Mouse (Mus musculus) midbrain, embryonic 13.5 days (tissue): ENCODE results near the gene Spef2. TPM values are rescaled to one million over a fixed set of nuclear protein-coding genes. Genes with fewer than 3 reads are reported as not detected.
"Not testable (repeated sequence)": the region's sequence is repeated elsewhere in the genome, so short reads cannot be mapped to it uniquely, and the experiment has no call there.

Source experiments
- ATAC-seq: fragments of 200-750 bp; cut with Nextera tagmentation; 2 replicates; pipeline ENCODE4 v1.8.0; 2017; ENCODE audit warnings: mild to moderate bottlenecking, moderate TSS enrichment, moderate library complexity
- H3K27ac ChIP-seq: fragments of 300-500 bp; sonication (generic); 2 replicates; pipeline ENCODE4 v1.5.1; 2015; ENCODE audit warnings: inconsistent platforms, mild to moderate bottlenecking, moderate library complexity
- H3K27me3 ChIP-seq: fragments of 300-500 bp; sonication (generic); 2 replicates; pipeline ENCODE4 v1.6.1; 2015; ENCODE audit warnings: mild to moderate bottlenecking, inconsistent platforms
- H3K36me3 ChIP-seq: fragments of 300-500 bp; sonication (generic); 2 replicates; pipeline ENCODE4 v1.6.1; 2015; ENCODE audit warnings: mild to moderate bottlenecking, inconsistent platforms
- H3K4me1 ChIP-seq: fragments of 300-500 bp; sonication (generic); replicated peaks from 2 replicates; pipeline ENCODE4 v1.6.1; 2015; ENCODE audit warnings: inconsistent platforms
- H3K4me2 ChIP-seq: fragments of 300-500 bp; sonication (generic); replicated peaks from 2 replicates; pipeline ENCODE4 v1.6.1; 2015; ENCODE audit warnings: moderate library complexity, mild to moderate bottlenecking, inconsistent platforms
- H3K4me3 ChIP-seq: fragments of 300-500 bp; sonication (generic); replicated peaks from 2 replicates; pipeline ENCODE4 v1.5.1; 2015; ENCODE audit warnings: mild to moderate bottlenecking, inconsistent platforms
- H3K9ac ChIP-seq: fragments of 300-500 bp; sonication (generic); replicated peaks from 2 replicates; pipeline ENCODE4 v1.6.1; 2015; ENCODE audit warnings: mild to moderate bottlenecking, inconsistent platforms
- H3K9me3 ChIP-seq: fragments of 300-500 bp; sonication (generic); 2 replicates; pipeline ENCODE4 v1.6.1; 2016; ENCODE audit warnings: mild to moderate bottlenecking, inconsistent platforms
- WGBS: fragments of 180-500 bp; shearing (Covaris S2); methylation state at CpG from one replicate; pipeline ENCODE4 v1.1.7; 2015; 5-methylcytosine and 5-hydroxymethylcytosine counted together
- polyA plus RNA-seq: library from polyadenylated mRNA; unstranded; fragments of >200 nt; fragmentation: Nextera tagmentation; extraction: Ambion mirVana; gene quantifications from 2 replicates; pipeline ENCODE4 v1.2.1, GENCODE M21; 2015

Spef2 gene
- polyA plus RNA-seq, 1 experiment from 2014 or later = 1.0 TPM

GRCm38 (mm10) chr15:9713707-9714106, 35.0 kb downstream of the Spef2 start:
- 85% methylated on average over 3 of the region's 3 CpGs for WGBS
- Histone ChIP-seq H3K4me3 (no peak overlapping the region), H3K27ac (no peak overlapping the region)

DNA sequence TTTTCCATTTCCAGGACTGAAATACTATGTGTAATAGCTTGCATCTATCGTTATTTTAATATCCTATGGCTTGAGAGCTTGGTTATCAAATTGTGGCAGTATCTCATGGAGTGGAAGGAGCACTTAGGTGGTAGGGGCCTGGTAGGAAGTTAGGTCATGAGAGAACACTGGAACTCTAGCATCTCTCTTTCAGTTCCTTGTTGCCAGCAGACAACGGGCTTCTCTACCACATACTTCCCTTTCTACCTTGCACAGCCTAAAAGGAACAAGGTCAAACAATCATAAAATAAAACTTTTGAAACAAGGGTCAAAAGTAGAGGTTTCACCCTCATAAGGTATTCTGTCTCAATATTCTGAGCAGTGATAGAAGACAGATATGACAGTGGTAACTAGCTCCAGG, 38.3 kb downstream of the Spef2 start:
- Histone ChIP-seq H3K4me1 (no peaks in the 10 kb centered on the region), H3K36me3 (no peaks in the 10 kb centered on the region), H3K4me2 (no peak overlapping the region), H3K9ac (no peak overlapping the region), H3K27me3 (no peaks in the 10 kb centered on the region), H3K27ac (no peak overlapping the region), H3K9me3 (no peaks in the 10 kb centered on the region), H3K4me3 (no peak overlapping the region)
- 89% methylated on average over 2 of the region's 2 CpGs for WGBS
- no peak for ATAC-seq

More at GRCm38 (mm10) chr15:9713707-9714106, 35.0 kb downstream of the Spef2 start:
- Histone ChIP-seq H3K36me3 (no peaks in the 10 kb centered on the region), H3K9me3 (no peaks in the 10 kb centered on the region), H3K27me3 (no peaks in the 10 kb centered on the region), H3K4me1 (no peaks in the 10 kb centered on the region), H3K4me2 (no peak overlapping the region), H3K9ac (no peak overlapping the region)
- no peak for ATAC-seq

DNA sequence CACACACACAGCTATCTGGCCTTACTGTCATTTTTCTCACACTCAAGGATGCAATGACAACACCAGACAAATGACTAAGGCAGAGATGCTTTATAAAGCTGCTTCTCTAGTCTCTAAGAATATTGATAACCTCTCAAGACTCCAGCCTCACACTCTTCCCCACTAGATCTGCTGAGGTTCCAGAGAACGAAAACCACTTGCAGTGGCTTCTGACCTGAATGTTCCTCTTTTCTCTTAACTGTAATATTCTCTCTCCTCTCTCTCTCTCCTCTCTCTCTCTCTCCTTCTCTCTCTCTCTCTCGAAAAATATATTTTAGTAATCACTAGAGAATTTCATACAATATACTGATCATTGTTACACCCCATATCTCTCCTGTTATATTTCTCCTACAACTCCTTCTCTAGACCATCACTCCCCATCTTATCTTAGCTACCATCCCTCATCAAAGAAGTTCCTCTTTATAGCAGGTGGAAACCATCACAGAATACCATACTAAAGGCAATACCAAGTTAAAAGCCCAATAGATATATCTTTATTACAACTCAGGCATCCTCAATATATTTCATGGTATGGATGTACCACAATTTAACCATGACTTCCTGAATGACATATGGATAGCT, 42.7 kb downstream of the Spef2 start:
- Histone ChIP-seq H3K9me3 (no peaks in the 10 kb centered on the region), H3K4me1 (no peaks in the 10 kb centered on the region), H3K9ac (no peak overlapping the region), H3K4me2 (no peak overlapping the region), H3K27ac (no peak overlapping the region), H3K27me3 (no peaks in the 10 kb centered on the region), H3K4me3 (no peak overlapping the region), H3K36me3 (no peaks in the 10 kb centered on the region)
- ATAC-seq = no peak
- whole genome bisulfite sequencing = 82% methylated on average over 2 of the region's 2 CpGs

DNA sequence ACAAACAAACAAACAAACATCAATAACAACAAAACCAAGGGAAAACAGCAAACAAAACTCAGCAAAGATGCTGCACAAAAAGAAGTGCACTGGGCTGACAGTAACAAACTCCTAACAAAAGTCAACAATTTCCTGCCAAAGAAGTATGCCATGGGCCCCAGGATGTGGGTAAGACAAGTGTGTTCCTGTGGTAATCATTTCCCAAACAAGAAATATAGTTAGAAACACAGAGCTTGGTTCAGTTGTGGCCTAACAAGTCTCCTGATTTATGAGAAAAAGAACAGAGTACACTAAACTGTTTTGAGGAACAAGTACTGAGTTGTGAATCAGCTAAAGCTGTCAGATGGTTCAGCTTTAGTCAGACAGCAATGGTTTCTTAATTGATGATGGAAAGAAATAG, 46.8 kb downstream of the Spef2 start:
- ATAC-seq = no peak
- Histone ChIP-seq H3K4me2 (no peak overlapping the region), H3K27ac (no peak overlapping the region)

DNA sequence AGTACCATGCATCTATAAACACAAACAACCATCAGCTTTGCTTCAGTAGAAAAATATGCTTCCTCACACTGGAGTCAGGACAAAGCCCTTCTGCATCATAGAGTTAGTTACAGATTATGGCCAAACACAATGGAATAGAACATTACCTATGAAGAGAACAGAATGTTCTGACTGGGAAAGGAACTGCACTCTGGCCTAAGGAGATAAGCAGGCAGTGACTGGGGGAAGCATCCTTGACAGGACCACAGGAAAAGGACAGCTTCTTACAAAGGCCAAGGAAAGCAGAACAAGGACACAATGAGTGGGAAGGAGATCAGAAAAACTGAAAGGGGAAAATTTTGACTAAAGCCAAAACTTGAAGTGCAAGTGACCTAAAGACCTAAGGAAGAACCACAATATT, 56.9 kb downstream of the Spef2 start:
- no peak for ATAC-seq
- Histone ChIP-seq H3K27ac (no peak overlapping the region), H3K4me1 (no peaks in the 10 kb centered on the region), H3K4me3 (no peak overlapping the region), H3K4me2 (no peak overlapping the region), H3K9ac (no peak overlapping the region), H3K36me3 (no peaks in the 10 kb centered on the region), H3K9me3 (no peaks in the 10 kb centered on the region), H3K27me3 (no peaks in the 10 kb centered on the region)

More for the DNA sequence above, 46.8 kb downstream of the Spef2 start:
- Histone ChIP-seq H3K4me1 (no peaks in the 10 kb centered on the region), H3K27me3 (no peaks in the 10 kb centered on the region), H3K4me3 (no peak overlapping the region), H3K36me3 (no peaks in the 10 kb centered on the region), H3K9me3 (no peaks in the 10 kb centered on the region), H3K9ac (no peak overlapping the region)

DNA sequence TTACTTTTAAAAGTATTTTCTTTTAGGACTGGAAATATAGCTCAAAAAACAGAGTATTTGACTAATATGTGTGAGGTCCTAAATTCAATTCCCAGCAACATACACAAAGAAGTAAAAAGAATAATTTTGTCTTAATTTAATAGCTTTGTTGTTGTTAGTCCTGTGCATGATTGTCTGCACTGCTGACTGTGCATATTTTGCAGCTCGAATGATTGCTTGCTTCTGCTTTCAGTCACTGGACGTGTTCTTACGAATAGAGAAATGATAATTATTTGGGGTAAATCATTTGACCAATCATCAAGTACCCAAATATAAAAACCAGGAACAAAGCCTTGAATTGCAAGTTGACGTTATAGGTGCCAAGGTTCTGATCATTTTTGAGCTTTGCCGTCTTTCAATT, 57.8 kb downstream of the Spef2 start:
- 91% methylated on average over 5 of the region's 5 CpGs for WGBS
- ATAC-seq = no peak
- Histone ChIP-seq H3K9me3 (no peaks in the 10 kb centered on the region), H3K27ac (no peak overlapping the region), H3K9ac (no peak overlapping the region), H3K36me3 (no peaks in the 10 kb centered on the region), H3K27me3 (no peaks in the 10 kb centered on the region), H3K4me2 (no peak overlapping the region), H3K4me1 (no peaks in the 10 kb centered on the region), H3K4me3 (no peak overlapping the region)

DNA sequence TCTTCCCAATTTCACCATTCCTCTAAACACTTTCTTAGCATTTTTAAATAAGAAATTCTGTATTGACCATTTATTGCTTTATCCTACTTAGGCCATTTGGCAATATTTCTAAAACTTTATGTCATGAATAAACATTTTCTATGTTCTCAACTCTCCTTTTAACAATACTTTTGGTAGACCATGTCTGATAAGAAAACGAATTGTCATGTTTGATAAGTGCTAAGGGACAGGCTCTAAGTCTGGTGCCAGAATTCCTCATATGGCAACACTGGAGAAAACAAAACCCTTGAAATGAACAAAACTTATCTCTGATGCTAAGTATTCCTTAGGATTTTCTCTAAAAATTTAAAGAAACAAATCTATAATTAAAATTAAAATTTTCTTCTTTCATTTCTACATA, 58.2 kb downstream of the Spef2 start:
- Histone ChIP-seq H3K9me3 (no peaks in the 10 kb centered on the region), H3K36me3 (no peaks in the 10 kb centered on the region), H3K27me3 (no peaks in the 10 kb centered on the region), H3K4me2 (no peak overlapping the region), H3K4me1 (no peaks in the 10 kb centered on the region), H3K27ac (no peak overlapping the region), H3K4me3 (no peak overlapping the region), H3K9ac (no peak overlapping the region)
- ATAC-seq = no peak
- WGBS = 73% methylated on average over 1 of the region's 1 CpGs

DNA sequence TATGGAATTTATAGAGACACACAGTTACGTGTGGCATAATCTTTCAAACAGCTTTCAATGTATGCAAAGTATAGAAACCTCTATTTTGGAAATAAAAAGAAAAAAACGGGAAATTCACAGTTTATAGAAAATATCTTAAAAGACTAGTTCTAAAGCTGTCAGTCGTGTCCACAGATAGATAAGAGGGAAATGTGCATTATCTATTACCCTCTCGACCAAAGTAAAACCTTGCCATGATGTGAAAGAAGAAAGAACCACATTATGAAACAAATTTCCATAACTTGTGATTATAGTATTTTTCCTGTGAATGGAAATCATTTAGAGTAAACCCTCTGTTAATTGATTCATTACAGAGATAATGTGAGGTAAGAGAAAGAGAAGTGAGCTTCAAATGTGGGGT, 65.2 kb downstream of the Spef2 start:
- H3K4me1 ChIP-seq = no peaks in the 10 kb centered on the region
- H3K4me3 ChIP-seq = no peak overlapping the region
- 87% methylated on average over 4 of the region's 4 CpGs for WGBS
- no peaks in the 10 kb centered on the region for H3K9me3 ChIP-seq
- H3K27me3 ChIP-seq = no peaks in the 10 kb centered on the region
- H3K4me2 ChIP-seq = no peak overlapping the region
- no peak overlapping the region for H3K27ac ChIP-seq
- H3K9ac ChIP-seq = no peak overlapping the region
- no peak for ATAC-seq
- H3K36me3 ChIP-seq = no peaks in the 10 kb centered on the region

- H3K27me3 ChIP-seq = no peaks in the 10 kb centered on the region
- ATAC-seq = no peak
- WGBS = 72% methylated on average over 9 of the region's 9 CpGs
- no peaks in the 10 kb centered on the region for H3K4me1 ChIP-seq
- no peak overlapping the region for H3K9ac ChIP-seq
- no peak overlapping the region for H3K27ac ChIP-seq
- no peaks in the 10 kb centered on the region for H3K36me3 ChIP-seq
- no peak overlapping the region for H3K4me2 ChIP-seq
- no peak overlapping the region for H3K4me3 ChIP-seq
- no peaks in the 10 kb centered on the region for H3K9me3 ChIP-seq
Observed at GRCm38 (mm10) chr15:9677343-9678036, 71.2 kb downstream of the Spef2 start.

GRCm38 (mm10) chr15:9668575-9668974, 80.1 kb downstream of the Spef2 start:
- Histone ChIP-seq H3K4me3 (no peak overlapping the region), H3K9me3 (no peaks in the 10 kb centered on the region), H3K27ac (no peak overlapping the region), H3K4me1 (no peaks in the 10 kb centered on the region), H3K27me3 (no peaks in the 10 kb centered on the region), H3K36me3 (no peaks in the 10 kb centered on the region), H3K9ac (no peak overlapping the region), H3K4me2 (no peak overlapping the region)
- WGBS = 92% methylated on average over 4 of the region's 4 CpGs
- no peak for ATAC-seq

DNA sequence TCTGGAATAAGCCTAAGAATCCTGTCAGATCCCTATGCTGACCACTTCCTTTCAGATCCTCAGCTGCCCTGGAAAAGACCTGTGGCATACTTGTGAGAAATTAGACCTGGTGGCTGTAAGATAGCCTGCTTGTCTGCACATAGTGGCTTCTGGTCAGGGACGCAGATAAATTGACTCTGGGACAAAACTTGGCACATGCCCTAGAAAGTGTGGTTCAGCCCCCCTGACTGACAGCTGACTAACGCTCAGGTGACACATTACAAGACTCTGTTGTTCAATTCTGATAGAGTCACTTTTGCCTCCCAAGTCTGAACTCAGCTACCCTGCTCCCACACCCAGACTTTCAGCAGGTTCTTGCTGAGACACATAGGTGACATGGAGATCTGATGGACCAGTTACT, 83.7 kb downstream of the Spef2 start:
- not testable (repeated sequence) for H3K27me3 ChIP-seq, ATAC-seq, H3K36me3 ChIP-seq, H3K9me3 ChIP-seq, H3K4me3 ChIP-seq, H3K4me1 ChIP-seq, H3K9ac ChIP-seq, H3K27ac ChIP-seq, H3K4me2 ChIP-seq
- 95% methylated on average over 2 of the region's 2 CpGs for WGBS

- Histone ChIP-seq H3K27me3 (no peaks in the 10 kb centered on the region), H3K9ac (no peak overlapping the region), H3K4me1 (no peaks in the 10 kb centered on the region), H3K4me2 (no peak overlapping the region), H3K9me3 (no peaks in the 10 kb centered on the region), H3K4me3 (no peak overlapping the region), H3K27ac (no peak overlapping the region), H3K36me3 (no peaks in the 10 kb centered on the region)
- no peak for ATAC-seq
- 88% methylated on average over 1 of the region's 1 CpGs for WGBS
Observed at GRCm38 (mm10) chr15:9661215-9661614, 87.5 kb downstream of the Spef2 start.

GRCm38 (mm10) chr15:9634471-9634870, 114.2 kb downstream of the Spef2 start:
- WGBS = 93% methylated on average over 12 of the region's 12 CpGs
- Histone ChIP-seq H3K4me1 (no peaks in the 10 kb centered on the region), H3K4me2 (no peak overlapping the region), H3K27me3 (no peaks in the 10 kb centered on the region), H3K4me3 (no peak overlapping the region), H3K27ac (no peak overlapping the region), H3K36me3 (no peaks in the 10 kb centered on the region), H3K9me3 (no peaks in the 10 kb centered on the region), H3K9ac (no peak overlapping the region)
- no peak for ATAC-seq
